Mouse (Mus musculus) heart, adult 2 months (tissue): ENCODE results near the gene Cd300c. TPM values are rescaled to one million over a fixed set of nuclear protein-coding genes. Genes with fewer than 3 reads are reported as not detected.
A peak's percentile ranks its signal among the peaks of the same experiment; 100 is the strongest.

Source experiments
- DNase-seq, 2 experiments: peaks; one replicate each; pipeline ENCODE4 v3.0.0; 2021
- H3K27ac ChIP-seq: fragments of 200-600 bp; 2 replicates; pipeline ENCODE4 v1.8.1; 2022
- H3K27me3 ChIP-seq: fragments of 200-500 bp; 2 replicates; pipeline ENCODE4 v1.6.1; 2012; ENCODE audit warnings: mild to moderate bottlenecking, low read length, inconsistent platforms, mixed read lengths; ENCODE audit not compliant: control insufficient read depth, insufficient read depth
- H3K36me3 ChIP-seq: fragments of 200-500 bp; 2 replicates; pipeline ENCODE4 v1.6.1; 2012; ENCODE audit warnings: low read length, inconsistent platforms; ENCODE audit not compliant: control insufficient read depth, insufficient read depth
- H3K4me1 ChIP-seq: fragments of 200-500 bp; 2 replicates; pipeline ENCODE4 v1.6.1; 2011; ENCODE audit warnings: low read length; ENCODE audit not compliant: control insufficient read depth, insufficient read depth
- H3K4me3 ChIP-seq: fragments of 200-600 bp; 2 replicates; pipeline ENCODE4 v1.8.1; 2022
- H3K79me2 ChIP-seq: fragments of 200-500 bp; replicated peaks from 2 replicates; pipeline ENCODE4 v1.6.1; 2012; ENCODE audit warnings: mild to moderate bottlenecking, inconsistent platforms, low read length, moderate library complexity, mixed read lengths; ENCODE audit not compliant: control insufficient read depth, insufficient read depth
- H3K9ac ChIP-seq: fragments of 200-500 bp; 2 replicates; pipeline ENCODE4 v1.6.1; 2012; ENCODE audit warnings: low read depth, mild to moderate bottlenecking, control low read depth, inconsistent platforms, low read length, mixed read lengths
- CTCF ChIP-seq: fragments of 200-600 bp; IDR thresholded peaks from 2 replicates; pipeline ENCODE4 v1.8.1; 2022; ENCODE audit warnings: antibody characterized with exemption, mild to moderate bottlenecking, moderate library complexity
- EP300 ChIP-seq: fragments of 200-500 bp; IDR thresholded peaks from 2 replicates; pipeline ENCODE4 v1.6.1; 2011; ENCODE audit warnings: low read depth, low read length, control low read depth; ENCODE audit not compliant: insufficient read depth
- POLR2A ChIP-seq: fragments of 200-500 bp; IDR thresholded peaks from 2 replicates; pipeline ENCODE4 v1.6.1; 2011; ENCODE audit warnings: mild to moderate bottlenecking, low read depth, low read length, control low read depth; ENCODE audit not compliant: insufficient read depth
- WGBS: fragments of 180-500 bp; shearing (Covaris S2); methylation state at CpG from one replicate; pipeline ENCODE4 v1.1.7; 2018; 5-methylcytosine and 5-hydroxymethylcytosine counted together
- intact Hi-C: fragments of 180-260 bp; cut with DNase I; formaldehyde crosslinking; loops from one replicate; pipeline ENCODE4 v1.15.1; 2025
- polyA plus RNA-seq: library from polyadenylated mRNA; depleted of rRNA; stranded (reverse); fragments of >200 nt; gene quantifications from 2 replicates; pipeline ENCODE4 v1.2.3, GENCODE M21; 2012
- total RNA-seq, 2 experiments: library from RNA; stranded (reverse); gene quantifications; 2 replicates each; pipeline ENCODE4 v1.2.3; 2021

Cd300c gene
- total and polyA plus RNA-seq, 3 experiments: not detected

- intact Hi-C loops: no loop called here
- no peaks in the 10 kb centered on the region for H3K79me2 ChIP-seq
- no peak overlapping the region for H3K27ac ChIP-seq
- no peak for TF ChIP-seq CTCF
- TF ChIP-seq POLR2A: no peak
- H3K27me3 ChIP-seq: no peaks in the 10 kb centered on the region
- no peak overlapping the region for H3K9ac ChIP-seq
- H3K4me1 ChIP-seq: peaks cover 2% of the 10 kb centered on the region
- H3K36me3 ChIP-seq: no peaks in the 10 kb centered on the region
- no peak for DNase-seq
- H3K4me3 ChIP-seq: no peak overlapping the region
- WGBS: 61% methylated on average over 2 of the region's 2 CpGs
Measured at GRCm38 (mm10) chr11:114929581-114929980, 39.4 kb downstream of the Cd300c start.

DNA sequence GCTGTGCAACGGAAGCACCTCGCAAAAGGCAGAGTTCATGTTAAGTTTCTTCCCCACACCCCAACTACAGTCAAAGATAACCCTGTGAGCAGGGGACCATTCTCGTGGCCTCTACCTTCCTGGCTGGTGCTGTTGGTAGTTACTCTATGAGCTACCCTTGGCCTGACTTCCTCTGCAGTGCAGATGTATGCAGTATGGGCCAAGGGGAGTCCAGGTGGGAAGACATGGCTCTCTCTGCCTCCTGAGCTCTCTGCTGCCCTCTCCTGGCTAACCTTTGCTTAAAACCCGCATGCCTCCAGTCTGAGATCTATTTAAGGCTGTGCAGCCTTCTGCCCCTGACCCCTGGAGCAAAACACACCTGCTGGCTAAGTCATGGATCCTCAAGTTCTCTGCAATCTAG, 45.0 kb downstream of the Cd300c start:
- H3K79me2 ChIP-seq: no peaks in the 10 kb centered on the region
- no peaks in the 10 kb centered on the region for H3K27me3 ChIP-seq
- no peaks in the 10 kb centered on the region for H3K4me1 ChIP-seq
- intact Hi-C loops: no loop called here
- H3K9ac ChIP-seq: no peak overlapping the region
- DNase-seq: no peak
- H3K36me3 ChIP-seq: no peaks in the 10 kb centered on the region
- TF ChIP-seq EP300 (no peak), CTCF (peak; percentile 54)
- no peak overlapping the region for H3K27ac ChIP-seq
- 70% methylated on average over 4 of the region's 4 CpGs for WGBS
- H3K4me3 ChIP-seq: no peak overlapping the region

DNA sequence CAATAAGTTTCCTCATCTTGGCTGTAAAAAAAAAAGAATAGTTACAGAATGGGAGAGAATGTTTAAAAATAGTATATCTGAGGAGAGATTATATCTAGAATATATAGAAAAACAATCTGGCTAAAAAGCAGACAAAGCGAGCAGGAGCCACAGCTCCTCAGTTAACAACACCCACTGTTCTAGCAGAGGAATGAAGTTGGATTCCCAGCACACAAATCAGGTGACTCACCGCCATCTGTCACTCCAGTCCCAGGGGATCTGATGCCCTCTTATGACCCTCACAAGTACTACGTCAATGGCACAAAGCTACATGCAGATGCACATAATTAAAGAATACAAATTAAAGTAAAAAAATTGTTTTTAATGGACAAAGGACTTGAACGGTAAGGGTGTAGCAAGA, 46.5 kb downstream of the Cd300c start:
- Histone ChIP-seq H3K79me2 (no peaks in the 10 kb centered on the region), H3K9ac (no peak overlapping the region), H3K36me3 (no peaks in the 10 kb centered on the region), H3K27ac (no peak overlapping the region), H3K27me3 (no peaks in the 10 kb centered on the region), H3K4me3 (no peak overlapping the region), H3K4me1 (no peaks in the 10 kb centered on the region)
- no peak for DNase-seq
- 60% methylated on average over 4 of the region's 4 CpGs for WGBS
- intact Hi-C loops: no loop called here
- TF ChIP-seq CTCF (no peak), EP300 (no peak), POLR2A (no peak)

DNA sequence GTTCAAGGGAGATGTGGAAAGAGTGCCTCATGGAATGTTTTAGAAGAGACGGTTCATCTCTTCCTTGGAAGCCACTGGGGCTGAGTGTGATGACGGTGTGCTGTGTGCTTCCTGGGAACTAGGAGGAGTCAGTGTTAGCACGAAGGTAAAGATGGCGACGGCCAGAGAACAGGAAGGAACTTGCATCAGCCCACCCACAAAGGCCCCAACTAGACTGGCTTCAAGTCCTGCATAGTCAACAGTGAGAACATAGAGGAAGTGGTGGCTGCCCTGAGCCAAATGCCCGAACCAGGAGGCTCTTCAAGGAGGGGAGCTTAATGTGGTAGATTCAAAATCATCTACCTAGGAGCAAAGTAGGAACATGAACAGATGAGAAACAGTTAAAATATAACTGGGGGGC, 51.8 kb downstream of the Cd300c start:
- peak in 1 of 2 experiments; percentile 23 for DNase-seq
- H3K27ac ChIP-seq: no peak overlapping the region
- no peaks in the 10 kb centered on the region for H3K79me2 ChIP-seq
- intact Hi-C loops: no loop called here
- no peak overlapping the region for H3K9ac ChIP-seq
- no peak overlapping the region for H3K4me3 ChIP-seq
- peaks cover 2% of the 10 kb centered on the region for H3K4me1 ChIP-seq
- no peaks in the 10 kb centered on the region for H3K36me3 ChIP-seq
- H3K27me3 ChIP-seq: no peaks in the 10 kb centered on the region
- 58% methylated on average over 6 of the region's 6 CpGs for WGBS
- no peak for TF ChIP-seq POLR2A
- TF ChIP-seq CTCF: no peak
- no peak for TF ChIP-seq EP300

GRCm38 (mm10) chr11:114914978-114915377, 54.0 kb downstream of the Cd300c start:
- intact Hi-C loops: no loop called here

DNA sequence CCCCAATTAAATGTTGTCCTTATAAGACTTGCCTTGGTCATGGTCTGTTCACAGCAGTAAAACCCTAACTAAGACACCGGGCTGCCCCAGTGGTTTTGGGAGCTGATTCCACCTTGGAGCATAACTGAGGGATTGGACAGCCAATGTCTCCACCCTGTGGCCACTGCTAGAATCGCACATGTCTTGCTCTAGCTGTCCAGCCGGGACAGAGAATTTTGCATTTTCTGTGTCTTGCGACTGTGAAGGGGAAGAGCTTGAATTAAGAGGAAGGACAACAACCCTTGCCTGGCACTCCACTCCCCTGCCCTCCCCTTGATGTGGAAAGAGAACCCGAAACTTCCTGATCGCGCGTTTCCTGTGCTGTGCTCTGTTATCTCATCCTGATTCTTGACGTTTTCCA, 56.1 kb downstream of the Cd300c start:
- WGBS: 4% methylated on average over 9 of the region's 9 CpGs
- Histone ChIP-seq H3K4me3 (no peak overlapping the region), H3K27me3 (no peaks in the 10 kb centered on the region), H3K79me2 (no peaks in the 10 kb centered on the region), H3K4me1 (peaks cover 2% of the 10 kb centered on the region), H3K9ac (no peak overlapping the region), H3K27ac (no peak overlapping the region), H3K36me3 (no peaks in the 10 kb centered on the region)
- TF ChIP-seq EP300 (peak; percentile 93; the same call in 1 of the 2 replicates), CTCF (peak; percentile 82), POLR2A (no peak)
- intact Hi-C loops: loop anchor here (1.0 to 2.0 kb wide), 3 partner anchors 33 to 168 kb away; no protein-coding TSS in a partner anchor
- DNase-seq: peak; percentile 74 to 81

More at GRCm38 (mm10) chr11:114914978-114915377, 54.0 kb downstream of the Cd300c start:
- H3K27ac ChIP-seq: no peak overlapping the region
- no peak overlapping the region for H3K4me3 ChIP-seq
- 11% methylated on average over 7 of the region's 7 CpGs for WGBS
- H3K36me3 ChIP-seq: no peaks in the 10 kb centered on the region
- no peaks in the 10 kb centered on the region for H3K79me2 ChIP-seq
- H3K4me1 ChIP-seq: peaks cover 2% of the 10 kb centered on the region
- no peaks in the 10 kb centered on the region for H3K27me3 ChIP-seq
- peak in 1 of 2 experiments; percentile 40 for DNase-seq
- TF ChIP-seq EP300 (no peak), POLR2A (no peak), CTCF (no peak)
- no peak overlapping the region for H3K9ac ChIP-seq
